ENCODE assay signal across 10 mouse cellular contexts in genomic region chr12:99352136-99352535, GRCm38 (mm10).
A peak's percentile ranks its signal among the peaks of the same experiment; 100 is the strongest.
DNase-seq lines count a peak whose midpoint lies in the region; ATAC-seq and TF ChIP-seq lines count a peak whose summit lies in the region.
"Had no signal": no experiment of that assay in that cellular context is flagged by ENCODE, and none has a peak within 500 bp of the region (broad histone marks: within the 10 kb centered on the region; RNA-seq: fewer than 3 reads in every experiment).

No protein-coding gene starts in this region.

- H3K4me2 ChIP-seq in heart, embryonic 13.5 days = no peak overlapping the region
- no peak overlapping the region for H3K4me2 ChIP-seq in midbrain, embryonic 15.5 days

- H3K4me3 ChIP-seq in heart, embryonic 13.5 days = no peak overlapping the region
- no peak overlapping the region for H3K4me3 ChIP-seq in embryonic fibroblast, embryonic 13.5 days (ENCODE audit: insufficient read depth, low read length)
- no peak overlapping the region for H3K4me3 ChIP-seq in midbrain, embryonic 15.5 days
- H3K4me3 ChIP-seq: megakaryocyte, embryonic 14.5 days had no signal

- no peak for ATAC-seq in heart, embryonic 13.5 days (ENCODE audit: extremely low read depth, insufficient number of reproducible peaks, low FRiP score, low TSS enrichment)
- no peak for ATAC-seq in midbrain, embryonic 15.5 days (replicated peaks)

- no peak for DNase-seq in heart, postnatal 4 days
- peak; percentile 35 for DNase-seq in MN1 (ENCODE audit: low spot score)
- peak; percentile 56 for DNase-seq in lung, postnatal 14 days
- DNase-seq in natural killer cell, adult 2 months (ENCODE audit: low spot score in 2 of 2) = no peak
- DNase-seq in left cerebral cortex, postnatal 25 days (ENCODE audit: low spot score in 2 of 2) = no peak
- DNase-seq: thymus, adult 18-20 months had no signal

- no peaks in the 10 kb centered on the region for H3K36me3 ChIP-seq in heart, embryonic 13.5 days
- H3K36me3 ChIP-seq in midbrain, embryonic 15.5 days (replicated peaks) = no peaks in the 10 kb centered on the region

- no peaks in the 10 kb centered on the region for H3K9me3 ChIP-seq in heart, embryonic 13.5 days
- H3K9me3 ChIP-seq in midbrain, embryonic 15.5 days = no peaks in the 10 kb centered on the region
- H3K9me3 ChIP-seq: megakaryocyte, embryonic 14.5 days had no signal

- H3K9ac ChIP-seq in heart, embryonic 13.5 days = no peak overlapping the region
- no peak overlapping the region for H3K9ac ChIP-seq in midbrain, embryonic 15.5 days

- TF ChIP-seq POLR2A in embryonic fibroblast, embryonic 13.5 days (IDR thresholded peaks at IDR 0.05; ENCODE audit: low read depth, low read length) = no peak

- intact Hi-C loops in left cerebral cortex, postnatal 25 days (cut with DNase I) = no loop called here

- 76% methylated on average over 7 of the region's 7 CpGs for WGBS in heart, embryonic 13.5 days
- 88% methylated on average over 7 of the region's 7 CpGs for WGBS in midbrain, embryonic 15.5 days

- no peak for TF ChIP-seq CTCF in embryonic fibroblast, embryonic 13.5 days (IDR thresholded peaks at IDR 0.05; ENCODE audit: borderline replicate concordance, insufficient read depth, low read length)

- no peaks in the 10 kb centered on the region for H3K27me3 ChIP-seq in heart, embryonic 13.5 days (replicated peaks)
- no peaks in the 10 kb centered on the region for H3K27me3 ChIP-seq in midbrain, embryonic 15.5 days (replicated peaks)
- H3K27me3 ChIP-seq: megakaryocyte, embryonic 14.5 days had no signal

- H3K4me1 ChIP-seq in heart, embryonic 13.5 days = peaks cover 84% of the 10 kb centered on the region
- H3K4me1 ChIP-seq in embryonic fibroblast, embryonic 13.5 days (ENCODE audit: control insufficient read depth, insufficient read depth, low read length) = peaks cover 14% of the 10 kb centered on the region
- peaks cover 9% of the 10 kb centered on the region for H3K4me1 ChIP-seq in midbrain, embryonic 15.5 days

- H3K27ac ChIP-seq in heart, embryonic 13.5 days (replicated peaks) = peak overlapping the region; percentile 33; the same call in 1 of the 2 replicates
- peak overlapping the region; percentile 88 for H3K27ac ChIP-seq in embryonic fibroblast, embryonic 13.5 days (ENCODE audit: insufficient read depth, low read length)
- no peak overlapping the region for H3K27ac ChIP-seq in midbrain, embryonic 15.5 days

Comparison
In these comparisons a context has a peak if more than half of its experiments do, and no peak if none do; other contexts are left out.
1. DNase-seq: peak in MN1 (single experiment) and lung, postnatal 14 days (single experiment); none in heart, postnatal 4 days (single experiment), natural killer cell, adult 2 months (0 of 2) and left cerebral cortex, postnatal 25 days (0 of 2).